Mouse (Mus musculus): Measurements from ENCODE around the gene Gm765. TPM values are rescaled to one million over a fixed set of nuclear protein-coding genes. Genes with fewer than 3 reads are reported as not detected.

The Gm765 gene
- polyA plus RNA-seq, 1 experiment from 2014 or later = not detected

DNA sequence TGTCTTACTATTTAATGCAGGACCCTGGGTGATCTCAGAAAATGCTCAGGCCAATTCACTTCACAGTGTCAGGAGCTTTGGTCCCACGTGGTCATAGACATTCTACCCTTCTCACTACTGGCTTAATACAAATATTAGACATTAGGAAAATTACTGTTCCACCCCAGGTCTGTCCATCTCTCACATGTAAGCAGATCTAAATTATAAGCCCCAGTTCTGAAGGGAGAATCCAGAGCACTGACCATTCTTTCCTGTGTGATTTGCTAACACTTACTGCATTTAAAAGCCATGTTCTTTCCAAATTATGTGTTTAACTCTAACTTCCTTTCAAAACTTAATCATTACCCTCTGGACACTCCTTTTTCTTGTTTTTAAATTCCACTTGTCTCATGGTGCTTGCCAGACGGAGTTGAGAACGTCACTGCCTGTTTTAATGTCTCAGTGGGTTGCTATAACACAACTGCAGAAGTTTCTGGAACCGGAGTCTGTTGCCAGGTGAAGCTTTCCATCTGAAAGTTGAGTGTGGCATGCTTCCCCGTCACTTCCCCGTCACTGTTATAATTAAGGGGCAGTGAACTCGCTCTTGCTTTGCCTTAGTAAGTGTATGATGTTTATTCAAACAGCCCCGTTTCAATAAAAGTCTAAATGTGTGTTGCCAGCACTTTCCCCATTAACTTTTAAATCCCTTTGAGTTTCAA is 151.7 kb downstream of the Gm765 start:
- Histone ChIP-seq H3K9ac (no peak overlapping the region), H3K4me1 (replicated peaks; ENCODE audit: control insufficient read depth, insufficient read depth, low read length) (no peaks in the 10 kb centered on the region), H3K36me3 (replicated peaks; ENCODE audit: control insufficient read depth, insufficient read depth) (no peaks in the 10 kb centered on the region), H3K4me2 (replicated peaks) (no peak overlapping the region), H3K27me3 (ENCODE audit: control insufficient read depth, insufficient read depth, low read length) (no peaks in the 10 kb centered on the region), H3K4me3 (replicated peaks; ENCODE audit: low read length) (no peak overlapping the region), H3K27ac (no peak overlapping the region), H3K9me3 (ENCODE audit: control insufficient read depth, low read length) (no peaks in the 10 kb centered on the region)
- WGBS = 79% methylated on average over 8 of the region's 8 CpGs
- ATAC-seq (ENCODE audit: low FRiP score) = no peak
- no peak for DNase-seq (ENCODE audit: low spot score)

Measured in hindbrain, embryonic 14.5 days (tissue).